Mouse (Mus musculus): Measurements from ENCODE around the gene B430305J03Rik.
A peak's percentile ranks its signal among the peaks of the same experiment; 100 is the strongest.

Gene B430305J03Rik

DNA sequence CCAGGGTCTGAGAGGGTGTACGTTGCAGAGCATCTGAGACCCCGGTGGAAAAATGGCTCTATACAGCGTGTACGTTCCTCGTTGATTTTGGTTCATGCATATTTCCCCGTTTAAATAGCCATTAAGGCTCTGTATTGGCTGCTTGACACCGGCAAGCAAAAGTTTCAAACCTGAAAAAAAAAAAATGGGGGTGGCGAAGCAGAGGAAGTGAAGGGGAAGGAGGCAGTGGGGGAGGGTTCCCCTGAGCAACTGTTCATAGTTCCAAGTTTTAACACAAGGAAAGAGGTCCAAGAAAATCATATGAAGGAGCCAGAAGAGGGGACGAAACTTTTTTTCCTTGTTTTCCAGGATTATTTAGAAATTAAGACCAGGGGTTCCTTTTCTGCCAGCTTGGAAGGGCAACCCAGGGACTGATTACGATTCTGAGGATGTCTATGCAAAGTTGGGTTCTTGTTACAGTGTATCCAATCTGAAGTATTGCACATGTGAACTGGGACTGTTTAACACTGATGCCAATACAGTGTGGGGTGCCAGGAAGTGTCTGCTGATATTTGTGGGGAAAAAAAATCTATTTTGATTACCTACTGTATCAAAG is at the start of gene B430305J03Rik:
Gene B430305J03Rik, minus strand, starts transcription at position 173 of the 595 bp plus-strand sequence.
- peak; percentile 14 to 24 for DNase-seq

DNA sequence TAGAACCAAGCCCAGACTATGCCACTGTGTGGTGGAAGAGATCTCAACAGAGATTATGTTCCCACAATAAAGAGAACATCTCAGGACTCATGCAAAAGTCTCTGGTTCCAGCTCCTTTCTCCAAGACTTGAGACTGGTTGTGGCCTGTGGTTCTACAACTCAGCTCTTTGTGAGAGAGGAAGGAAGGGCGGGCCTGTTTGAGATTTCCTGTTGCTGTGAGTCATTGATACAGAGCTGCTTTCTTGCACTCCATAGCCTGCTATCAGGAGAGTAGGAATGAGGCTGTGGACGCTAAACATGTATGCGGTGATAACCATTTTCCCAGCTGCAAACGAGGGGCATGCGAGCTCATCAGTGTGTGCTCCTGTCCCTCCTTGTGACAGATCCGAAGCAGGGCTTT is 43.9 kb upstream of the B430305J03Rik start:
- DNase-seq = peak; percentile 24 to 30

DNA sequence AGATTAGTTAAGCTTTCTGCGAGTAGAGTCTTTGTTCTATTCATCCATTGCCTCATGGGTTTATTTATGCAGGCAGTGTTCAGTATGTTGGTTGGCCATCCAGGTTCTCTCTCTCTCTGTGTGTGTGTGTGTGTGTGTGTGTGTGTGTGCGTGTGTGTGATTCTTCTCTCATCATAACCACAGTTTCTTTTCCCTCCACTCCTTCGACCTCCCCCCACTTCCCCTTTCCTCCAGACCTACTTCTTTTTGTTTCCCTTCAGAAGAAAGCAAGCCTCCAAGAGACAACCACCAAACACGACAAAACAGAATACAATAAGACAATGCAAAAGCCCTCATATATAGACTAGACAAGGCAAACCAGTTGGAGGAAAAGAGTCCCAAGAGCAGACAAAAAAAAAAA is 41.2 kb upstream of the B430305J03Rik start:
- peak in 1 of 2 experiments; percentile 24 for DNase-seq

DNA sequence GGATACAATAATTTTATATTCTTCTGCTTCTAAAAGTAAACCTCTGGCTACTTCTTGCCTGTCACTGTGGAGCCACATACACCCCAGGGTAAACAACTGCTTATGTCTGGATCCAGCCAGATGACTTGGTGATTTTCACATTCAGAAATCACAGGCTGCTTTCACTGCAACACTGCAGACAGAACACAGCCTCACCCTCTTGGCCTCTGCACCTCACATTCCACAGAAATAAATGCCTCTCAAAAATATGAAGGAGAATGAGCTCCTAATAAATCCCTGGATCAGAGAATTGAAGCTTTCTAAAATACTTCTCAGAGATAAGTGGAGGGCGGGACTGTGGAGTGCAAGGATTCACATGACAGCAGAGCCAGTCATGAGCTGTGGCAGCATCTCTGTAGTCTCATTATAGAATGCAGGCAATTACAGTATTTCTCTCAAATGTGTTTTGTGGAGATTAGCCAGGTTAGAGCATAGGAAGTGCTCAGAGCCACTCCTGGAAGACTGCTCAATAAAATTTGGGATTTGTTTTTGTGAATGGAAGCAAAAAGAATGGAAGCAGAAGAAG is 35.2 kb upstream of the B430305J03Rik start:
- no peak for DNase-seq

DNA sequence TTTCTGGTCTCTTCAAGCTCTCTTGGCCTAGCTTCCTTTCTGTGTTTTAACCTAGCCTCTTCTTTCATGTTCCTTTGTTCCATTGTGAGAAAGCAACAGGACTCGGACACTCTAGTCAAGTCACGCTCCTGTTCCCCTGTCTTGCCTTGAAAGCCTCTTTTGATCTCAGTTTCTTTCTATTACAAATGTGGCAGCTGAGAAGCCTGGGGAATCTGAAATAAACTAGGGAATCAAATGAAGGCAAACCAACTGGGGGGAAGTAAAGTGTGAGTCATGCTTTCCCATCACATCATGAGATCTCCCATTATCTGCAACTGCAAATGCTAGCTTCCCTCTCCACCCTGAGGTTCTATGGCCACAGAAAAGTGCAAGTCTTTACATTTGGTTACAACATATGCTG is 31.0 kb upstream of the B430305J03Rik start:
- DNase-seq = no peak

DNA sequence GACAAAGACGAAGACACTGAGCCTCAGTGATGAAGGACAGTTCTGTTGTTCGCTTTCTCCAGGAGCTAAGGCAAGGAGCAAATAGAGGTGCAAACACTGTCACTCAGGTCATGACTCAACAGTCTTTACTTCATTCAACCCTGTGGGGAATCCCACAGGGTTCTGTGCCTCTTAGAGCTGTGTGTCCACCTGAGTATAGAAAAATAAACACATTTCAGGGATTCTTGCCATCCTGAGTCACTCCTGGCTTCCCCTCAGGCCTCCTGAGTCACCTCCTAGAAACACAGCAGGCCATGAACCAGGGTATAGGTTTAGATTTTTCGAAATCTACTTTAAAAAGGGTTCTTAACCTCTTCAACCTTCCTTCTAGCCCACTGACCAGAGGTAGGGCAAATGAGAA is 29.6 kb upstream of the B430305J03Rik start:
- DNase-seq = no peak

DNA sequence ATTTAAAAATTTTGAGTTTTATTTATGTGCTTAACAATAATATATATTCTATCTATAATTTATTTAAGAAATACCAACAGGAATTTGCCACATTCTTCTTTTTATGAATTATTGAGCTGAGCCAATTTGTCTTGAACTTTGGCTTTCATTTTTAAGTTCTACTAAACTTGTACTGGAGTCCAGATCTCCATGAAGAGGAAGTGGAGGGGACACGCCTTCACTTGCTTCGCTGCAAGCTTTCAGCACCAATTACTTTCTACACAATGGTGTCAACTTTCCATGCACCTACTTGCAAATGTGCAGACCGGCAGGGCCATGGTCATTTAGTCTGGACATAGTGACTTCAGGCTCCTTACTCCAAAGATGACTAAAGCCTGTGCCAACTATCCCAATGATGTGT is 27.8 kb upstream of the B430305J03Rik start:
- no peak for DNase-seq

DNA sequence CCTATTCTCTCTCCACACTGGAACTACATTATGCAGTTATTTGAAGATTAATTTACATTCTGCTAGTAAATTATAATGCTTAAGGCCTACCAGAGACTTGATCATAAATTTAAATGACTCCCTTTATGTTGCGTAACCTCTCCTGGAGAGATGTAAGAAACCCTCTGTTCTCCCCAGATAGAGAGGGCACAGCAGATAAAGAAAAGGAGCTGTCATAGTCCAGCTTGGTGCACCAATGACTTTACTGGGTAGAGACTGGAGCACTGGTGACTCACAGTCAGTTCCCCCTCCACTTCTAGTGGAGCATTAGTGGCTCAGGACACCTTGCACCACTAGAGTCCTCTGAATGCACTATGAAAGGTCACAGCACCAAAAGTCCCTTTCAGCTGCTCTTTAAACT is 27.1 kb upstream of the B430305J03Rik start:
- DNase-seq = no peak

DNA sequence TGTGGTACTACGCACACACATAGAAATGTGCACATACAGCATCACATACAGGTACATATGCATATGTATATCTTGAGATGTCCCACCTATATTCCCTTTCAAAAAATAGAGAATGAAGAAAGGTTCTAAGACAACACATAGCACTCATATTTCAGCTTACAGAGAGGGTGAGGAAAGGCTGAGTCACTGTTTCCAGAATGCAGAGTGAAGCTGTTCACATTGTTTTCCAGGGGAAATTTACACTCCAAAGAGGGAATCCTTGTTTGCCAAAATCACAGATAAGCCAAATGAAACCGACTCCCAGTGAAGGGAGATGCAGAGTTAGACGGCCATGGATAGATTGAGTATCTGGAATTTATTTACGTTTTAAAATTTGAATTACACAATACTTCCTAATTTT is 25.8 kb upstream of the B430305J03Rik start:
- DNase-seq = no peak

DNA sequence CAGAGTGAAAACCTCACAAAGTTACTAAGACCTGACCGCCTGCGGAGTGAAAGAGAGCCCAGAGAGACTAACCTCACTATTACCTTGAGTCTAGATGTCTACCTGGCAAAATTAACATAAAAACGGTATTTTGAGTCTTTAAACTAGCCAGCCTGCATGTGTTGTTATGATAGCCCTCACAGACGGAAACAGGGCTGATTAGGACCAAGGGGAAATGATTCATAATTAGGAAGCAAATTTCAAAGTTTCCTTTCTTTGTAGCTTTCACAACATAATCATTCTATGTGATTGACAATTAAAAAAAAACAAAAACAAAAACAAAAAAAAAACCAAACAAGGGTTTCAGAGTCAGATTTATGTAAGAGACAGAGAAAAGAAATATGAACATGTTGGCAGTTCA is 20.6 kb upstream of the B430305J03Rik start:
- DNase-seq = no peak

DNA sequence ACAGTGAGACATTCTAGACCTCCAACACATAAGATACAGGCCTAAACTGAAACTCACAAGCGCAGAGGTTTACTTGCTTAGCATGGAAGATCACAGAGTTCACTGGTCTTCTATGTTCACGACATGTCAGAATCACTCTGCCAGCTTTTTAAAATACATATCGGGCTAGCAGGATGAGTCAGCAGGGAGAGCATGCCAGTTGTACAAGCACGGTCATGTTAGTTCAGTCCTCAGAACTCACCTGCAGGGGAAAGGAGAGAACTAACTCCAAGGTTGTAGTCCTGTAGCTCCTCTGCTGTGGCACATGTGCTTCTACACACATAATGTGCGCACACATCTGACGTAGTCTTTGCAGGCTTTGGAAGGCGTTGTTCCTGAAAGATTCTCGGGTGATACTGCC is 10.2 kb upstream of the B430305J03Rik start:
- no peak for DNase-seq

DNA sequence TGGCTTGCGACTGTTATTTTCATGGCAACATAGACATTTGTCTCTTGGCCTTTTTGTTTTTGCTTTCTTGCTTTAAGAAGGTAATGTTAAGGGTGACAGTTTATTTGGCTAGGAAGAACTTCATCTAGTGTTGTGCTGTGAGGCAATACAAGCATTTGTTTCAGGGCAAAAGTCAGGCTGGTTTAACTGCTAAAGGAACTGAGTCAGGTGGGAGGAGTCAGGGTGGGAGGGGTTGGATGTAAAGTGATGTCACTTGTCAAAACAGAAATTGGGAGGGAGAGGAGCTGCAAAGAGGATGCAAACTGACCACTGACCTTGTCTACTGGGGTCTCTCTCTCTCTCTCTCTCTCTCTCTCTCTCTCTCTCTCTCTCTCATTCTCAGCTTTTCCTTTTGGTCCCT is 2.7 kb upstream of the B430305J03Rik start:
- peak; percentile 33 to 39 for DNase-seq

DNA sequence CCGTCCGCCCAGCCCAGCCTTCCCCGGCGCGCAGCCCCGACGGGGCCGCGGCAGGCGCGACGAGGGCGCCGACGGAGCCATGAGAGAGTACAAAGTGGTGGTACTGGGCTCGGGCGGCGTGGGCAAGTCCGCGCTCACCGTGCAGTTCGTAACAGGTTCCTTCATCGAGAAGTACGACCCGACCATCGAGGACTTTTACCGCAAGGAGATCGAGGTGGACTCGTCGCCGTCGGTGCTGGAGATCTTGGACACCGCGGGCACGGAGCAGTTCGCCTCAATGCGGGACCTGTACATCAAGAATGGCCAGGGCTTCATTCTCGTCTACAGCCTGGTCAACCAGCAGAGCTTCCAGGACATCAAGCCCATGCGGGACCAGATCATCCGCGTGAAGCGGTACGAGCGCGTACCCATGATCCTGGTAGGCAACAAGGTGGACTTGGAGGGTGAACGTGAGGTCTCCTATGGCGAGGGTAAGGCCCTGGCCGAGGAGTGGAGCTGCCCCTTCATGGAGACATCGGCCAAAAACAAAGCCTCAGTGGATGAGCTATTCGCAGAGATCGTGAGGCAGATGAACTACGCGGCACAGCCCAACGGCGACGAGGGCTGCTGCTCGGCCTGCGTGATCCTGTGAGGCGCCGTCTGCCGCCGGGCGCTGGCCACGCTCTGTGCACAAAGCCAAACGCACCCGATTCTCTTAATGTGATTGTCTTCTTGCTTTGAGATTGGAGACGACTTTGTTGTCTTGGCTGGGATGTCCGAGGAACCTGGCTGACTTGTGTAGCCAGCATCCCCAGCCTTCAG is 573 bp downstream of the B430305J03Rik start:
- DNase-seq = peak; percentile 26 to 34

DNA sequence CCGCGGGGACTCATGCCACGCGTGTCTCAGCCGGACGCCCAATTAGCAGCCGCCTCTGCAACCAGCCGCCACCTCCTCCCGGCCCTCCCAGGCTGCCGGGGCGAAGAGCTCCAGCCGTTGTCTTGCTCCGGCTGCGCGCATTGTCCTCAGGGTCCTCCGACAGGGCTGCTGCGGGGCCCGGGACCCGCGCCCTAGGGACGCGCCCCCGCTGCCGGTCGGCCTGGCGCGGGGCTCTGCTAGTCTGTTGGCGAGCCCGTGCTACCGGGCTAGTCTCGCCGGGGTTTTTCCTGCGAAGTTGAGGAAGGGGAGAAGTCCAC is 1.1 kb downstream of the B430305J03Rik start:
- no peak for DNase-seq

DNA sequence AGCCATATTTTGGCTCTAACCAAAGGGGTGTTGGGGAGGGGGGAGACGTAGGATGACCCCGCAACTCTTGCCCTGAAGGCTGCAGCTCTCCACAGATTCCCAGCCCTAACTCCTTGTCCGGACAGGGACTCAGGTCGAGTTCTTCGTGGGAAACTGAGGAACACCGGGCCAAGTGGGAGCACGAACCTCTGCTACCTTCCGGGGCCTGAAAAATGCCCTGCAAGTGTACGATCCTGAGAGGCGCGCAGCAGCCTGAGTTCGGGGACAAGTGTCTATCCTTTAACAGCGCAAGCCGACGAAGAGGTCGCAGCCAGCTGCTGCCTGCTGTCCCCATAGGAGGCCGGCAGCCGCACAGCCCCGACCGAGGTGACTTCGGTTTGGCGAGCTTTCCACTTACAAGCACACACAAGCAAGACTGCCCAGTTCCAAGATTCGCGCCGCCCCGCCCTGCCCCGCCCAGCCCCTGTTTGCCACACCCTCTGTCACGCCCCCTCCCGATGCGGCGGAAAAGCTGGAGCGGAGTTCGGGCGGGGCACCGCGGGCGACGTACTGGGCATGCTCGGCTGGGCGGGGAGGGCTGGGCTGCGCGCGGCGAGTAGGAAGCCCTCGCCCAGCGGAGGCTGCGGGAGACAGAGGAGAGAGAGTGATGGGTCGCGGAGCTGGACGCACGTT is 1.6 kb downstream of the B430305J03Rik start:
- DNase-seq = peak; percentile 90 to 93

DNA sequence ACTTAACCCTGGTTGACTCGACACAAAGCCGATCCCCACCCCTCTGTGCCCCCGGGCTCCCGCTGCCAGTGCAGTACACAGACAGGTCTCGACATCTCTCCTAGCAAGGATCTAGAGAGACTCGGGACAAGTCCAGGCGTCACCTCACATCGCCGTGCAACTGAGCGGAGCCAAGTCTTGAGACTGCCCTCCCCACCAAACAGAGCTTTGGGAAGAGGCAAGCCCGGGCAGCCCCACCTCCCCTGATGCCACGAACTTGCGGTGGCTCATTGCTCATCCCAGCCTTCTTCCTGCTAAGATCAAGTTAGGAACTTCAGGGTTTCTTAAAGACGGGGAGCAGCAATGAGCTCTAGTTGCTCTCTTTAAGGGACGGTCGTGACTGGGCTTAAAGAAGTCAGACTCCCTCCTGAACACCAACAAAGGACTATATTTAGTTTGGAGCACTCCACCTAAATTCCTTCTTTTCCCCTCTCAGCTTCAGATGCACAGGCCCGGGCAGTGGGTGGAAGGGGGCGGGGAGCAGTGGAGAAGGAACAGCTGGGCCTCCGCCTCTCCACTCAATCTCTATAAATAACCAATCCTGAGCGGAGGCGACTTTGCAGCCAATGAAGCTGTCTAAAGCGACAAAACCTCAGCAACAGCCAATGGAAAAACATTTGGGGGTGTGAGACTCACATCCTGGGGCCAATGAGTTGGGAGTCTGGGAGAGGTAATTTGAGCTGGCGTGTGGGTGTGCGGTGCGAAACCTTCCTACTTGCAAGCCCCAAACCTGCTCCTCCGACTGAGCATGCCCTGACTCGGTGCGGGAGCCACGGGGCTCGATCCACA is 2.4 kb downstream of the B430305J03Rik start:
- peak; percentile 93 to 94 for DNase-seq

DNA sequence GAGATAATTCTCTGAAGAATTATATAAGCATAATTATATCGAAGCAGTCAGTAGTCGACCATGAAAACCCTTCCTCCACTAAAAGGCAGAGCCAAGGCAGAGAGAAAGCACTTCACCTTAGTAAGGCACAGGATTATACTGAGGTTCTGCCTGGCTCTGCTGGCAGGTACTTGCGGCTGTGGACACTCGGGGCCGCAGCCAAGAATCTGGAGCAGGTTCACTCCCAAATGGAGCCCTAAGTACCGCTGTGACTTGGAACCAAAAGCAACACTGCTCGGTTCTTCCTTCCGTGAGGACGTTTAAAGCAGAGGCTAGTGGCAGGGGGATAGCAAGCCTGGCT is 3.0 kb downstream of the B430305J03Rik start:
- peak; percentile 47 to 50 for DNase-seq

DNA sequence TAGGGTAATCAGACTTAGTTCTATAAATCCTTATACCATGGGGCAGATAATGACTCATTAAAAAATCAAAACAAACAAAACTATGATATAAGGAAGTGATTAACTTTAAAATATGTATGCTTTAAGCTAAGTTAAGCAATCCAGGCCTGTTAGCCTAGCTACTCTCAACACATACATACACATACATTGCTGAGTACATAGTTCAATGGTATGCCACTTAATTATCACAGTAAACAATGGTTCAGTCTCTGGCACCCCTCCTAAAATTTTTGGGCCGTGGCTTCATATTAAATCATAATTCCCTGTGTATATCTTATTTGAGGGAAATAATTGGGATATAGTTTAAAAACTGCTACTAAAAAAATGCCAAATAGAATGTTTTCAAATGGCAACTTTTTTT is 4.4 kb downstream of the B430305J03Rik start, which contains the start of gene Rap2b:
Gene Rap2b, plus strand, starts transcription at position 301 of the 400 bp plus-strand sequence.
- DNase-seq = no peak

DNA sequence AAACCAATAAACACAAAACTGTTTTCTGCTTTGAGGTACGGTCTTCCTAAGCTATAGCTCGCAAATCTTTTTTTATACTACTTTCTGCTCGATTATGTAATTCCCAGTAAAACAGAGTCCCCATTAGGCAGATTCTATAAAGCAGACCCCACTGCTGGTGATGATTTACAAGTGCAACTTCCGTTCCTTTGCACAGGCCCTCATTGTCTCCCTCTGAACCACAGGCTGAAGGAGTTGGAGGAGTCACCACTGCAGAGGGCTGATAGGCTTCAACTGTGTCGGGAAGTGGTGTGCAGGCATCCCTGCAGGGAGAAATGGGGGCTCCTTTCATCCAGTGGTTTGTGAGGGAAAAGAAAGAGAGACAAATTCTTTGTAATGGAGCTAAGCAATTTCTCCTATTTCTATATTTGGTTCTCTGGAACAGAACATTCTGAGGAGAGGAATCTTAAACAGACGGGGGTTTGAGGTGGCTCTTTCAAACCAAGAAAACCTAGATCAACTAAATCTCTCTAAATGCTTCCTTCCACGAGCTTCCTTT is 6.9 kb downstream of the B430305J03Rik start:
- no peak for DNase-seq

DNA sequence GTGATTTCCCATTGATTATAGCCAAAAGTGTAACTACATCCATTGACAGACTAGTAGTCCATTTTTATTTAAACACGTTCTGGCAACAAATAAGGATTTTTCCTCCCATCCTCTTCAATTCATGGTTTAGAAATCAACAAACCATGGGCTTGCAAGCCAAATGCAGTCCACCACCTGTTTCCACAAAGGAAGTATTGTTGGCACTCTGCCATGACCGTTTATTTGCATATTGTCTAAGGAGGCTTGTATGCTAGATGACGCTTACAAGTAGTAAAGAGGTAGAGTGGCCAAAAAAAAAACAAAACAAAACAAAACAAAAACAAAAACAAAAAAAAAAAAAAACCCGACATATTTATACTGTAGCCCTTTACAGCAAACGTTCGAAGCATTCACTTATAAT is 7.6 kb downstream of the B430305J03Rik start:
- DNase-seq = no peak

DNA sequence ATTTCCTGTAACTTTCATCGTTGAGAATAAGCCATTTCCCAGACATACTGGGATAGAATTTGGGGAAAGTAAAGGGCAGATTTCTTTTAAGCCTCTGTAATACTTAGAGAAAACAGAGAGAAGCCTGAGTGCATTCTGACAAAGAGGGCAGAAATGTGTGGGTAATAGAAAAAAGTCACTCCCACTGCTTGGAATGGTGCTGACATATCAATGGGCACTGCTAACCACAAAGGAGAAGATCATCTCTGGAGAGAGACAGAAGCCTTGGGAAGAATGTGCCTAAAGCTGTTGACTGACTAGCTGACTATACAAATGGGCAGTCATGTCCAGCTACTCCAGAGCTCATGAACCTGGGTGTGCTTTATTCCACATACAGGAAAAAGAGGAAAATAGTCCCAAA is 10.3 kb downstream of the B430305J03Rik start:
- DNase-seq = no peak

DNA sequence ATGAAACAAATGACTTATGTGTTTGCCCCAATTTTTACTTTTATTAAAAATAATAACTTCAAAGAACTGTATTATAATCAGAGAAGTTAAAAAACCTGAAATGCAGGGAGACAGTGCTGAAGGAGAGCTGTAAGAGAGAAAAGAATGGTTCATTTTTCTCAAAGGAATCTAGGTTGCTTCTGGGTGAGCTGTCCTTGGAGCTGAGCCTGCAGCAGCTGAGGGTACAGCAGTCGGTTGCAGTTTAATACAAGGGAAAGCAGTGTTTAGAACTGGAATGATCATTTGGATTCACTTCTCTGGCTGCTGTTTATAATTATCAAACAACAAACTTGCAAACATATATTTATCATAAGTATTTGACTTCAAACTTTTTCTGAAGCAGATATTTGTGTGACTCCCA is 16.3 kb downstream of the B430305J03Rik start:
- no peak for DNase-seq
